Mouse (Mus musculus) CH12.LX (cell line): ENCODE results near the gene Pdxdc1. TPM values are rescaled to one million over a fixed set of nuclear protein-coding genes. Genes with fewer than 3 reads are reported as not detected.
"Not testable (repeated sequence)": the region's sequence is repeated elsewhere in the genome, so short reads cannot be mapped to it uniquely, and the experiment has no call there.

Experiments
- DNase-seq: peaks from one replicate; pipeline ENCODE4 v3.0.0-alpha.2; 2013; ENCODE audit errors: extremely low read depth
- H3K27ac ChIP-seq: 2 replicates; pipeline ENCODE4 v1.5.1; 2012; ENCODE audit warnings: low read depth, mild to moderate bottlenecking, control low read depth, moderate library complexity; ENCODE audit not compliant: insufficient read depth
- H3K27me3 ChIP-seq: replicated peaks from 2 replicates; pipeline ENCODE3; 2012; ENCODE audit warnings: inconsistent platforms
- H3K36me3 ChIP-seq, 2 experiments: replicated peaks in 1 of 2; 2 replicates each; pipeline versions ENCODE3 to v1.6.1; 2012; ENCODE audit warnings: inconsistent platforms in 1 of 2, low read length in 1 of 2, mild to moderate bottlenecking in 1 of 2, mixed read lengths in 1 of 2, moderate library complexity in 1 of 2; ENCODE audit not compliant: control insufficient read depth in 1 of 2, insufficient read depth in 1 of 2
- H3K4me1 ChIP-seq, 2 experiments: 2 replicates each; pipeline ENCODE4 v1.6.1; 2012; ENCODE audit warnings: inconsistent platforms in 1 of 2, moderate library complexity in 1 of 2; ENCODE audit not compliant: insufficient read depth in 2 of 2, control insufficient read depth in 1 of 2
- H3K4me2 ChIP-seq: 2 replicates; pipeline ENCODE4 v1.6.1; 2012; ENCODE audit warnings: low read depth, mild to moderate bottlenecking, control low read depth; ENCODE audit not compliant: poor library complexity, insufficient read depth, severe bottlenecking
- H3K4me3 ChIP-seq, 3 experiments: fragments of 150-350 bp in 1 of 3; sonication (generic) in 1 of 3; replicated peaks in 1 of 3; 2 replicates each; pipeline versions ENCODE3 to v1.5.1; 2011 to 2012; ENCODE audit warnings: low read depth in 2 of 3, low read length in 2 of 3, mild to moderate bottlenecking in 2 of 3, moderate library complexity in 2 of 3, control low read depth in 1 of 3, improper control_type of control experiment in 1 of 3, inconsistent platforms in 1 of 3, mixed read lengths in 1 of 3; ENCODE audit not compliant: poor library complexity in 1 of 3
- H3K79me2 ChIP-seq: replicated peaks from 2 replicates; pipeline ENCODE4 v1.6.1; 2012; ENCODE audit warnings: mild to moderate bottlenecking, moderate library complexity; ENCODE audit not compliant: control insufficient read depth, poor library complexity, insufficient read depth, severe bottlenecking; ENCODE audit errors: extremely low read depth
- H3K9ac ChIP-seq: 2 replicates; pipeline ENCODE4 v1.6.1; 2012; ENCODE audit warnings: low read depth, mild to moderate bottlenecking, control low read depth, moderate library complexity; ENCODE audit not compliant: insufficient read depth
- H3K9me3 ChIP-seq: replicated peaks from 2 replicates; pipeline ENCODE3; 2012; ENCODE audit warnings: low read length, inconsistent platforms, mixed read lengths
- ETS1 ChIP-seq: conservative IDR thresholded peaks from 2 replicates; pipeline ENCODE4 v1.6.1; 2012; ENCODE audit warnings: low read depth, mild to moderate bottlenecking, inconsistent platforms, low read length, improper control_type of control experiment, moderate library complexity
- MAZ ChIP-seq: IDR thresholded peaks from 2 replicates; pipeline ENCODE4 v1.6.1; 2012; ENCODE audit warnings: low read depth, mild to moderate bottlenecking, inconsistent platforms, low read length, improper control_type of control experiment, moderate library complexity
- POLR2AphosphoS2 ChIP-seq: IDR thresholded peaks from 2 replicates; pipeline ENCODE4 v1.6.1; 2011; ENCODE audit warnings: low read depth, low read length, improper control_type of control experiment
- TBP ChIP-seq: conservative IDR thresholded peaks from 2 replicates; pipeline ENCODE4 v1.6.1; 2011; ENCODE audit warnings: low read depth, low read length, improper control_type of control experiment
- ZNF384 ChIP-seq: IDR thresholded peaks from 2 replicates; pipeline ENCODE4 v1.6.1; 2012; ENCODE audit warnings: low read depth, low read length, improper control_type of control experiment, inconsistent platforms
- dilution Hi-C: fragments of 300-500 bp; cut with MboI; formaldehyde crosslinking; loops from 2 replicates; pipeline ENCODE4 v1.14.3; 2020; ENCODE audit warnings: low sequenced_read_pairs; ENCODE audit not compliant: extremely low pct_unique_long_range_greater_than_20kb, extremely low pct_ligation_motif_present
- in situ Hi-C: fragments of 300-500 bp; cut with MboI; formaldehyde crosslinking; loops from 3 replicates; pipeline ENCODE4 v1.14.3; 2019; ENCODE audit warnings: low sequenced_read_pairs, low pct_ligation_motif_present, low pct_unique_long_range_greater_than_20kb, mixed read lengths
- polyA plus RNA-seq: library from polyadenylated mRNA; unstranded; fragments of >175 nt; gene quantifications from 2 replicates; pipeline ENCODE4 v1.2.1, GENCODE M21; 2012; ENCODE audit warnings: low read depth; ENCODE audit not compliant: insufficient read length
- total RNA-seq, 2 experiments: library from RNA; depleted of rRNA; stranded (reverse); fragments of 300-350 nt in 1 of 2; fragments of >200 nt in 1 of 2; gene quantifications; 2 replicates each; pipeline ENCODE4 v1.2.3; 2012 to 2014

The Pdxdc1 gene
- total and polyA plus RNA-seq, 3 experiments, result 78.5 to 109 (median 80.9) TPM

DNA sequence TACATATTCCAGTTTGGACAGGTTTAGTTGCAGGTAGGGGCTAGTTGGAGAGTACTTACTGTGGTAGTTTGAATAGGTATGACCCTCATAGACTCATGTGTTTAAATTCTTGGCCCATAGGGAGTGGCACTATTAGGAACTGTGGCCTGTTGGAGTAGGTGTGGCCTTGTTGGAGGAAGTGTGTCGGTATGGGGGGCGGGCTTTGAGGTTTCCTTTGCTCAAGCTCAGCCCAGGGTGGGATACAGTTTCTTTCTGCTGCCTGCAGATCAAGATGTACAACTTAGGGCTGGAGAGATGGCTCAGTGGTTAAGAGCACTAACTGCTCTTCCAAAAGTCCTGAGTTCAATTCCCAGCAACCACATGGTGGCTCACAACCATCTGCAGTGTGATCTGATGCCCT, 109.5 kb downstream of the Pdxdc1 start:
- H3K9me3 ChIP-seq, H3K9ac ChIP-seq, H3K79me2 ChIP-seq, DNase-seq, H3K4me3 ChIP-seq, in situ Hi-C loops, dilution Hi-C loops, H3K27me3 ChIP-seq, H3K4me2 ChIP-seq, H3K4me1 ChIP-seq, H3K27ac ChIP-seq: not testable (repeated sequence)
- peaks cover 71 to 89% of the 10 kb centered on the region in 2 experiments for H3K36me3 ChIP-seq

DNA sequence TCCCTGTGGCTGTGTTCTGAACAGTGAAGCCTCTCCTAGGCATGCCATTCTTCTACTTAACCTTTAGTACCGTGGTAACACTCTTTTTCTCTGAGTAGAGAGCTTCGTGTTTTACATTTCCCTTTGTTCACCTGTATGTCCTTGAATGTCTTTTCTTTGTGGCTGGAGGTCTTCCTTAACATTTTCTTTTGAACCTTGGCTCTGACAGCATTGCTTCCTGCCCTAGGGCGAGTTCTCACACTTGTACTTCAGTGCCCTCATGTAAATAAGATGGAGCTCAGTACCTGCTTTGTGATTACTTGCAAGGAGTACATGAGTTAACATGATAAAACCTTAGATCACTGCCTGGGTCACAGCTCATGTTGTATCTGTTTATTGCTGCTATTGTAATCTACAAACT, 117.0 kb downstream of the Pdxdc1 start:
- Histone ChIP-seq H3K79me2 (peaks cover 25% of the 10 kb centered on the region), H3K9ac (no peak overlapping the region), H3K4me1 (peaks cover 10 to 52% of the 10 kb centered on the region in 2 experiments), H3K9me3 (peaks cover 2% of the 10 kb centered on the region), H3K36me3 (peaks cover 52 to 80% of the 10 kb centered on the region in 2 experiments), H3K27me3 (no peaks in the 10 kb centered on the region), H3K27ac (no peak overlapping the region), H3K4me2 (no peak overlapping the region), H3K4me3 (no peak overlapping the region)
- in situ Hi-C loops (no loop called here), dilution Hi-C loops (no loop called here)
- DNase-seq, result no peak
- TF ChIP-seq ZNF384, result no peak
- TF ChIP-seq POLR2AphosphoS2, result no peak
- no peak for TF ChIP-seq MAZ
- TF ChIP-seq ETS1, result no peak
- no peak for TF ChIP-seq TBP

Other genes starting within 250 kb of the Pdxdc1 start
- 56.9 and 62.6 TPM in 2 replicates for gene Parn, start 235.0 kb downstream of the Pdxdc1 start, total RNA-seq (2012; rRNA removed)
- 43.1 and 48.7 TPM in 2 replicates for gene Parn, start 235.0 kb downstream of the Pdxdc1 start, total RNA-seq (2014; rRNA removed)
- 88.6 and 90.5 TPM in 2 replicates for gene Parn, start 235.0 kb downstream of the Pdxdc1 start, polyA plus RNA-seq
- 44.4 and 44.9 TPM in 2 replicates for gene Bfar, start 231.3 kb downstream of the Pdxdc1 start, total RNA-seq (2012; rRNA removed)
- 41.0 and 43.9 TPM in 2 replicates for gene Bfar, start 231.3 kb downstream of the Pdxdc1 start, total RNA-seq (2014; rRNA removed)
- 42.6 and 43.1 TPM in 2 replicates for gene Bfar, start 231.3 kb downstream of the Pdxdc1 start, polyA plus RNA-seq
- 5.6 and 9.0 TPM in 2 replicates for gene 3110001I22Rik, start 231.2 kb downstream of the Pdxdc1 start, total RNA-seq (2012; rRNA removed)
- 24.2 and 25.4 TPM in 2 replicates for gene 3110001I22Rik, start 231.2 kb downstream of the Pdxdc1 start, total RNA-seq (2014; rRNA removed)
- 10.8 TPM in 2 replicates for gene 3110001I22Rik, start 231.2 kb downstream of the Pdxdc1 start, polyA plus RNA-seq
- gene Pla2g10, start 172.1 kb downstream of the Pdxdc1 start, total RNA-seq (2012; rRNA removed), result not detected in 2 replicates
- not detected in 2 replicates for gene Pla2g10, start 172.1 kb downstream of the Pdxdc1 start, total RNA-seq (2014; rRNA removed)
- gene Pla2g10, start 172.1 kb downstream of the Pdxdc1 start, polyA plus RNA-seq, result not detected in 2 replicates
- 83.5 and 105 TPM in 2 replicates for gene Rrn3, start 122.4 kb downstream of the Pdxdc1 start, total RNA-seq (2012; rRNA removed)
- 136 and 155 TPM in 2 replicates for gene Rrn3, start 122.4 kb downstream of the Pdxdc1 start, total RNA-seq (2014; rRNA removed)
- 93.7 and 93.8 TPM in 2 replicates for gene Rrn3, start 122.4 kb downstream of the Pdxdc1 start, polyA plus RNA-seq
- 52.1 and 57.3 TPM in 2 replicates for gene Ntan1, start 84.3 kb downstream of the Pdxdc1 start, total RNA-seq (2012; rRNA removed)
- gene Ntan1, start 84.3 kb downstream of the Pdxdc1 start, total RNA-seq (2014; rRNA removed), result 99.2 and 111 TPM in 2 replicates
- 66.0 and 71.3 TPM in 2 replicates for gene Ntan1, start 84.3 kb downstream of the Pdxdc1 start, polyA plus RNA-seq
- gene Mpv17l, start within 50 bp of the Pdxdc1 start, total RNA-seq (2012; rRNA removed), result 0.51 and 0.88 TPM in 2 replicates
- 1.3 and 1.4 TPM in 2 replicates for gene Mpv17l, start within 50 bp of the Pdxdc1 start, total RNA-seq (2014; rRNA removed)
- gene Mpv17l, start within 50 bp of the Pdxdc1 start, polyA plus RNA-seq, result 0.69 and 1.00 TPM in 2 replicates
- gene 2900011O08Rik, start 83.5 kb upstream of the Pdxdc1 start, total RNA-seq (2012; rRNA removed), result not detected in 2 replicates
- not detected in 2 replicates for gene 2900011O08Rik, start 83.5 kb upstream of the Pdxdc1 start, total RNA-seq (2014; rRNA removed)
- not detected in 2 replicates for gene 2900011O08Rik, start 83.5 kb upstream of the Pdxdc1 start, polyA plus RNA-seq
- not detected in 2 replicates for gene Ifitm7, start 83.8 kb upstream of the Pdxdc1 start, total RNA-seq (2012; rRNA removed)
- not detected in 2 replicates for gene Ifitm7, start 83.8 kb upstream of the Pdxdc1 start, total RNA-seq (2014; rRNA removed)
- gene Ifitm7, start 83.8 kb upstream of the Pdxdc1 start, polyA plus RNA-seq, result not detected in 2 replicates